Mouse (Mus musculus): Measurements from ENCODE around the gene Plin3. TPM values are rescaled to one million over a fixed set of nuclear protein-coding genes. Genes with fewer than 3 reads are reported as not detected.

Plin3 gene
- total and polyA plus RNA-seq, 3 experiments: 66.2 to 221 (median 160) TPM

- Histone ChIP-seq H3K36me3 (ENCODE audit: control insufficient read depth, insufficient read depth, low read length) (no peaks in the 10 kb centered on the region), H3K27ac (no peak overlapping the region), H3K4me1 (ENCODE audit: control insufficient read depth, insufficient read depth, low read length) (peaks cover 13% of the 10 kb centered on the region), H3K79me2 (replicated peaks; ENCODE audit: control insufficient read depth, insufficient read depth, low read length) (no peaks in the 10 kb centered on the region; the same call in 1 of the 2 replicates), H3K9ac (ENCODE audit: low read depth, low read length) (no peak overlapping the region), H3K4me3 (no peak overlapping the region), H3K27me3 (ENCODE audit: control insufficient read depth, insufficient read depth, low read length) (no peaks in the 10 kb centered on the region)
- DNase-seq: peak in 1 of 2 experiments; percentile 31
- TF ChIP-seq POLR2A (IDR thresholded peaks at IDR 0.05; ENCODE audit: insufficient read depth, low read depth, low read length) (no peak), CTCF (IDR thresholded peaks at IDR 0.05) (0 out of 2 replicates have a peak, but pooled peaks have one; percentile 6)
- 73% methylated on average over 12 of the region's 12 CpGs for WGBS
- intact Hi-C loops (cut with DNase I): no loop called here
Observed at GRCm38 (mm10) chr17:56271609-56272253, 20.9 kb downstream of the Plin3 start.

DNA sequence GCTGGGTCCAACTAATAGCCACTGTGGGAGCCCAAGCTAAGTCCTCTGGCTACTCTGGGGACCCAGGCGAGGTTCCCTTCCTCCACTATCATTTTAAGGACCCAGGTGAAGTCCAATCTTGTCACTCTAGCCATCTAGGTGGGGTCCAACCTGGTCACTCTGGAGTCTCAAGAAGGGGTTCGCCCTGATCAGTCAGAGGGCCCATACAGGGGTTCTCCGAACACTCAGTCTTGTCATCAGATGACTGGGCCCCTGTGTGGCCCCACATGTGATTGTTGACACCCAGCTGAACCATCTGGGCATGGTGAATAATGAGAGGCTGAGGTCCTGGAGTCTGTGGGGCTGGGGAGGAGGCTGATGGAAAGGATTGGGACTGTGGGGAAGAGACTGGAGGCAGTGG, 22.9 kb downstream of the Plin3 start:
- Histone ChIP-seq H3K36me3 (ENCODE audit: control insufficient read depth, insufficient read depth, low read length) (no peaks in the 10 kb centered on the region), H3K4me1 (ENCODE audit: control insufficient read depth, insufficient read depth, low read length) (peaks cover 13% of the 10 kb centered on the region), H3K4me3 (peak overlapping the region; percentile 59), H3K27ac (peak overlapping the region; percentile 95), H3K9ac (ENCODE audit: low read depth, low read length) (peak overlapping the region; percentile 50; the same call in 1 of the 2 replicates), H3K79me2 (replicated peaks; ENCODE audit: control insufficient read depth, insufficient read depth, low read length) (no peaks in the 10 kb centered on the region; the same call in 1 of the 2 replicates), H3K27me3 (ENCODE audit: control insufficient read depth, insufficient read depth, low read length) (no peaks in the 10 kb centered on the region)
- WGBS: 82% methylated on average over 3 of the region's 3 CpGs
- DNase-seq: no peak
- intact Hi-C loops (cut with DNase I): no loop called here
- TF ChIP-seq POLR2A (IDR thresholded peaks at IDR 0.05; ENCODE audit: insufficient read depth, low read depth, low read length) (0 out of 2 replicates have a peak, but pooled peaks have one; percentile 3), CTCF (IDR thresholded peaks at IDR 0.05) (no peak)

- no peaks in the 10 kb centered on the region for H3K27me3 ChIP-seq (ENCODE audit: control insufficient read depth, insufficient read depth, low read length)
- WGBS: 12% methylated on average over 12 of the region's 12 CpGs
- intact Hi-C loops (cut with DNase I): no loop called here
- peak overlapping the region; percentile 95 for H3K27ac ChIP-seq
- DNase-seq: peak; percentile 56 to 75
- H3K9ac ChIP-seq (ENCODE audit: low read depth, low read length): peak overlapping the region; percentile 62
- peaks cover 11% of the 10 kb centered on the region for H3K4me1 ChIP-seq (ENCODE audit: control insufficient read depth, insufficient read depth, low read length)
- H3K36me3 ChIP-seq (ENCODE audit: control insufficient read depth, insufficient read depth, low read length): no peaks in the 10 kb centered on the region
- H3K79me2 ChIP-seq (replicated peaks; ENCODE audit: control insufficient read depth, insufficient read depth, low read length): no peaks in the 10 kb centered on the region; the same call in 1 of the 2 replicates
- TF ChIP-seq CTCF (IDR thresholded peaks at IDR 0.05): no peak
- TF ChIP-seq POLR2A (IDR thresholded peaks at IDR 0.05; ENCODE audit: insufficient read depth, low read depth, low read length): peak; percentile 94
- TF ChIP-seq EP300 (IDR thresholded peaks at IDR 0.05; ENCODE audit: insufficient read depth, low read depth, low read length): 0 out of 2 replicates have a peak, but pooled peaks have one; percentile 62
- peak overlapping the region; percentile 59 for H3K4me3 ChIP-seq
Observed at GRCm38 (mm10) chr17:56269153-56269630, 23.5 kb downstream of the Plin3 start.

- Histone ChIP-seq H3K36me3 (ENCODE audit: control insufficient read depth, insufficient read depth, low read length) (peaks cover 4% of the 10 kb centered on the region), H3K27me3 (ENCODE audit: control insufficient read depth, insufficient read depth, low read length) (no peaks in the 10 kb centered on the region), H3K27ac (peak overlapping the region; percentile 11), H3K4me3 (no peak overlapping the region), H3K4me1 (ENCODE audit: control insufficient read depth, insufficient read depth, low read length) (peaks cover 9% of the 10 kb centered on the region), H3K79me2 (replicated peaks; ENCODE audit: control insufficient read depth, insufficient read depth, low read length) (no peaks in the 10 kb centered on the region), H3K9ac (ENCODE audit: low read depth, low read length) (no peak overlapping the region)
- intact Hi-C loops (cut with DNase I): no loop called here
- TF ChIP-seq CTCF (IDR thresholded peaks at IDR 0.05): no peak
- no peak for TF ChIP-seq POLR2A (IDR thresholded peaks at IDR 0.05; ENCODE audit: insufficient read depth, low read depth, low read length)
- no peak for TF ChIP-seq EP300 (IDR thresholded peaks at IDR 0.05; ENCODE audit: insufficient read depth, low read depth, low read length)
- DNase-seq: no peak
- WGBS: 27% methylated on average over 3 of the region's 3 CpGs
Observed at GRCm38 (mm10) chr17:56266271-56266670, 26.4 kb downstream of the Plin3 start.

DNA sequence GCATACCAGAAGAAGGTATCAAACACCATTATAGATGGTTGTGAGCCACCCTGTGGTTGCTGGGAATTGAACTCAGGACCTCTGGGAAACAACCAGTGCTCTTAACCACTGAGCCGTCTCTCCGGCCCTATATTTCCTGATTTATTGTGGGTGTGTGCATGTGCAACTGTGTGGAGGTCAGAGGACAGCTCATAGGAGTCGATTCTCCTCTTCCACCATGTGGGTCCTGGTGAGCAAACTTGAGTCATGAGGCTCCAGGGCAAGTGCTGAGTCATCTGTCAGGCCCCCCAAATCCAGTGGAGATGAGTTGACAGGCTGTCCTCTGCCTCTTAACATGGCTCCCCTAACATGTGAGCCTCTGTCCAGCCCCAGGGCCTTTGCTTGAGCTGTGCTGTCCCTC, 26.8 kb downstream of the Plin3 start:
- H3K4me3 ChIP-seq: no peak overlapping the region
- H3K4me1 ChIP-seq (ENCODE audit: control insufficient read depth, insufficient read depth, low read length): peaks cover 9% of the 10 kb centered on the region
- no peak overlapping the region for H3K27ac ChIP-seq
- TF ChIP-seq CTCF (IDR thresholded peaks at IDR 0.05) (no peak), POLR2A (IDR thresholded peaks at IDR 0.05; ENCODE audit: insufficient read depth, low read depth, low read length) (0 out of 2 replicates have a peak, but pooled peaks have one; percentile 28)
- H3K9ac ChIP-seq (ENCODE audit: low read depth, low read length): no peak overlapping the region
- H3K27me3 ChIP-seq (ENCODE audit: control insufficient read depth, insufficient read depth, low read length): no peaks in the 10 kb centered on the region
- intact Hi-C loops (cut with DNase I): no loop called here
- whole genome bisulfite sequencing: 78% methylated on average over 3 of the region's 3 CpGs
- H3K79me2 ChIP-seq (replicated peaks; ENCODE audit: control insufficient read depth, insufficient read depth, low read length): no peaks in the 10 kb centered on the region
- H3K36me3 ChIP-seq (ENCODE audit: control insufficient read depth, insufficient read depth, low read length): peaks cover 4% of the 10 kb centered on the region
- no peak for DNase-seq

- Histone ChIP-seq H3K36me3 (ENCODE audit: control insufficient read depth, insufficient read depth, low read length) (peaks cover 5% of the 10 kb centered on the region), H3K79me2 (replicated peaks; ENCODE audit: control insufficient read depth, insufficient read depth, low read length) (peaks cover 2% of the 10 kb centered on the region; the same call in 1 of the 2 replicates), H3K9ac (ENCODE audit: low read depth, low read length) (no peak overlapping the region), H3K4me3 (no peak overlapping the region), H3K27ac (peak overlapping the region; percentile 8; the same call in 1 of the 2 replicates), H3K27me3 (ENCODE audit: control insufficient read depth, insufficient read depth, low read length) (no peaks in the 10 kb centered on the region), H3K4me1 (ENCODE audit: control insufficient read depth, insufficient read depth, low read length) (peaks cover 12% of the 10 kb centered on the region)
- no peak; the same call in 1 of the 2 replicates for TF ChIP-seq POLR2A (IDR thresholded peaks at IDR 0.05; ENCODE audit: insufficient read depth, low read depth, low read length)
- no peak for TF ChIP-seq EP300 (IDR thresholded peaks at IDR 0.05; ENCODE audit: insufficient read depth, low read depth, low read length)
- no peak for TF ChIP-seq CTCF (IDR thresholded peaks at IDR 0.05)
- intact Hi-C loops (cut with DNase I): no loop called here
- WGBS: 70% methylated on average over 4 of the region's 4 CpGs
- DNase-seq: peak in 1 of 2 experiments; percentile 39
Observed at GRCm38 (mm10) chr17:56265011-56265410, 27.7 kb downstream of the Plin3 start.

All from heart, adult 2 months (tissue).